Mouse (Mus musculus) right cerebral cortex, adult 2 months (tissue): ENCODE data around the gene Gpatch4.

ENCODE experiments used
- DNase-seq, 2 experiments: peaks; one replicate each; pipeline ENCODE4 v3.0.0; 2021 to 2022; ENCODE audit warnings: low spot score in 2 of 2

The Gpatch4 gene

DNA sequence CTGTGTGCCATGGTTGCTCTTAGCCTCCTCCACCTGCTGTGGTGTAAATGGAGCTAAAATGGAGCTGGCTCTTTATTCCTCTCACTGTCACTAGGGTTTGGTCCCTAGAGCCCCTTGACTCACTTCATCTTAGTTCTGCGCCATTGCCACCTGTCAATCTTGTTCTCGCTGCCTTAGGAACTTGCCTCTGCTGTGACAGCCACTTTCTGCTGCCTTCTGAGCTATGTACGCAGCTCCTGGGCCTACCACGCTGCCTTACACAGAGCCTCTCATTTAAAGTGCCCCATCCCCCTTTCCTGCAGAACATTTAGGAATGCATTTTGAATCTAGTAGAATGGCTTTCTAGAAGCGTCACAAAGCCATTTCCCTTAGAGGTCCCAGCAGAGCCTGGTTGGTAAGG, 51.2 kb downstream of the Gpatch4 start:
- no peak for DNase-seq

DNA sequence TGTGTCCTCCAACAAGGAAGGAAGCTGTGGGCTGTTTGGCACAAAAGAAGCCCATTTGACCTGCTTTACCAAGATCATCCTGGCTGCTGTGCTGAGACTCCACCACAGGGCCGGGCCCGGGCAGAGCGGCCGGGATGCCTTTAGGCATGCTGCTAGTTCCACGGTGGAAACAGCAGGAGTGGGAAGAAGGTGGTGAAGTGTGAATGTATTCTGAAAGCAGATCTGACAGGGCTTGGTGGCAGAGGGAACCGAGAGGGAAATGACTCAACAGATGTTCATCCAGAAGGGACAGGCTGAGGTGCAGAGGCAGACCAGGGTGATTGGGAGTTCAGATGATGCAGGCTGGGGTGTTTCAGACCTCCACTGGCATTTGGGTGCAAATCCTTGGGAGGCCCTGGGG, 54.8 kb downstream of the Gpatch4 start:
- peak in 1 of 2 experiments; percentile 15 for DNase-seq

DNA sequence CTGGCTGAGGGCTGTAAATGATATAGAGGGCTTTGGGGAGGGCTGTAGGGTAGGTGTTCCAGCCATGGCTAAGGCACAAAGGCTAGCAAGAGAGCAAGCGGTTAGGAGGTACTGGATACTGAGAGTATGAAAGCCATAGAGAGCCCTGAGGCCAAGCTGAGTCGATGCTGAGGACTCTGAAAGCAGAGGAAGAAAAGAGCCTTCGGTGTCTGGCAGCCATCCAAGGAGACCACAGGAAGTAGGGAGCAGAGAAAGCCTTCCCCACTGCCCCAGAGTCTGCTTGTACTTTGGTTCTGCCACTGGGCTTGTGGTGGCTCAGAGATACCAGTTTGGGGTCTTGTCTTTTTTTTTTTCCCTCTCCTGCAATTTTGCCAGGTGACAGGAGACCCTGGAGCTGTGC, 57.3 kb downstream of the Gpatch4 start:
- no peak for DNase-seq

DNA sequence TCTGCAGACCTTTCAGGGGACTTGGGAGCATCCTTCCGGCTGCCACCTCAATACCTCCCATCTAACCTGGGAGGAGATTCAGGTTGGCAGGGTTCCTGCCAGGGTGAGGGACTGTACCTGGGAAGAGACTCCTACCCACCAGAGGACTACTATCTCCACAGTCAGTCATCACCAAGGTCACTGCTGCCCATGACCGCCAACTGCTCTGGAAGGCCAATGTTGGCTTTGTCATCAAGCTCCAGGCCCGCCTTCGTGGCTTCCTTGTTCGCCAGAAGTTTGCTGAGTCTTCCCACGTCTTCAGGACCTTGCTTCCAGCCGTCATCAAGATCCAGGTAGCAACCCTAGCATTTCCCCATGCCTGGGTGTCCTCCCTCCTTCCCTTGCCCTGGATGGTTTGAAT, 58.8 kb downstream of the Gpatch4 start:
- DNase-seq = no peak

DNA sequence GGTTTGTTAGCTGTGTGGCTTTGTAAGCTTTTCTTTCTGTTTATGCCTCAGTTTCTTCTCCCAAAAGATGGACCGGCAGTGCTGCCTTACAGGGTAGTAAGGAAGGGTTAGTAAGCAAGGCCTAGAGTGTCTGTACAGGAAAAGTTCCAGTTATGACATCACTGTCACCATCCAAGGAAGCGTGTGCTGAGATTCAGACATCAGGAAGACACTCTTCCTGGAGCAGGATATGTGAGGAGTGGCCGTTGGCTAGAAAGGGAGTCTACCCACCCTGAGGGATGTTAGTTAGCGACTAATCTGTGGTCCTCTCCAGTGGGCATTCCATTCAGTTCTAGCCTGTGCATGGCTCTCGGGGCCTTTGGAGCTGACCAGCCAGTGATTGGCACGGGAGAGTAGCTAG, 59.3 kb downstream of the Gpatch4 start:
- DNase-seq = no peak

DNA sequence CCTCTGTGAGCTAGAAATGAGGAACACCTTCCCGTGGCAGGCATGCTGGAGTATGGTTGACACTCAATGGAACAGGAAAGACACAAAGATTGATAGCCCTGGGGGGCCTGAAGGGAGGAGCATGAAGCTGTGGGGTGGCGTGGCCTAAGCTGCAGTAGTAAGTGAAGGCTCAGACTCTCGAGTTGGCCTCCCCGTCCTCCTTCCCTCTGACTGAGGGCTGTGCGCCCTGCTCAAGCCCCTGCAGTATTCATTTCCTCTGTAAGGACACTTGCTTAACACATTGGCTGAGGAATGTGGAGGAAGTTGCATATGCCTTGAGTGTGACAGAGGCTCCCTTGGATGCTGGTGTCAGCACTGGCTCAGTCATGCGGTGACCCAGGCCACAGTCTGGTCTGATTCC, 59.7 kb downstream of the Gpatch4 start:
- no peak for DNase-seq
